Mouse (Mus musculus) testis, adult 2 months (tissue): ENCODE results near the gene Mrps21. TPM values are rescaled to one million over a fixed set of nuclear protein-coding genes. Genes with fewer than 3 reads are reported as not detected.
A peak's percentile ranks its signal among the peaks of the same experiment; 100 is the strongest.

Experiments used
- H3K27ac ChIP-seq: fragments of 200-500 bp; 2 replicates; pipeline ENCODE4 v1.5.1; 2012; ENCODE audit warnings: low read depth, low read length; ENCODE audit not compliant: control insufficient read depth, insufficient read depth
- H3K27me3 ChIP-seq: fragments of 200-500 bp; 2 replicates; pipeline ENCODE4 v1.6.1; 2012; ENCODE audit warnings: mild to moderate bottlenecking, low read length, moderate library complexity; ENCODE audit not compliant: control insufficient read depth, insufficient read depth
- H3K36me3 ChIP-seq: fragments of 200-500 bp; 2 replicates; pipeline ENCODE4 v1.6.1; 2012; ENCODE audit warnings: mild to moderate bottlenecking, low read length; ENCODE audit not compliant: control insufficient read depth, insufficient read depth
- H3K4me1 ChIP-seq: fragments of 200-500 bp; 2 replicates; pipeline ENCODE4 v1.6.1; 2012; ENCODE audit warnings: low read length; ENCODE audit not compliant: control insufficient read depth, insufficient read depth
- H3K4me3 ChIP-seq: fragments of 200-500 bp; 2 replicates; pipeline ENCODE4 v1.5.1; 2012; ENCODE audit warnings: low read depth, mild to moderate bottlenecking, low read length, moderate library complexity, mixed read lengths; ENCODE audit not compliant: control insufficient read depth
- CTCF ChIP-seq: fragments of 200-500 bp; IDR thresholded peaks from 2 replicates; pipeline ENCODE4 v1.5.1; 2012; ENCODE audit warnings: low read depth, mild to moderate bottlenecking, inconsistent platforms, low read length, moderate library complexity; ENCODE audit not compliant: control insufficient read depth, insufficient read depth, insufficient replicate concordance
- POLR2A ChIP-seq: fragments of 200-500 bp; IDR thresholded peaks from 2 replicates; pipeline ENCODE4 v1.6.1; 2012; ENCODE audit warnings: low read depth, mild to moderate bottlenecking, inconsistent platforms, low read length, moderate library complexity; ENCODE audit not compliant: control insufficient read depth
- polyA plus RNA-seq: library from polyadenylated mRNA; depleted of rRNA; stranded (reverse); fragments of >200 nt; gene quantifications from 2 replicates; pipeline ENCODE4 v1.2.3, GENCODE M21; 2012

Gene Mrps21
- polyA plus RNA-seq, 1 experiment, result 30.5 TPM

- TF ChIP-seq POLR2A, result no peak
- no peak for TF ChIP-seq CTCF
- no peaks in the 10 kb centered on the region for H3K4me1 ChIP-seq
- peaks cover 4% of the 10 kb centered on the region for H3K36me3 ChIP-seq
- no peak overlapping the region for H3K4me3 ChIP-seq
- no peaks in the 10 kb centered on the region for H3K27me3 ChIP-seq
- H3K27ac ChIP-seq, result no peak overlapping the region
Measured at GRCm38 (mm10) chr3:95851317-95851716, 20.0 kb downstream of the Mrps21 start.

GRCm38 (mm10) chr3:95850611-95851010 lies 20.7 kb downstream of the Mrps21 start:
- Histone ChIP-seq H3K27me3 (no peaks in the 10 kb centered on the region), H3K27ac (no peak overlapping the region), H3K4me3 (no peak overlapping the region), H3K36me3 (peaks cover 4% of the 10 kb centered on the region), H3K4me1 (no peaks in the 10 kb centered on the region)
- no peak for TF ChIP-seq CTCF
- no peak for TF ChIP-seq POLR2A

GRCm38 (mm10) chr3:95842503-95843214 lies 28.7 kb downstream of the Mrps21 start:
- peaks cover 5% of the 10 kb centered on the region for H3K36me3 ChIP-seq
- no peaks in the 10 kb centered on the region for H3K4me1 ChIP-seq
- TF ChIP-seq CTCF (no peak), POLR2A (no peak)
- no peak overlapping the region for H3K27ac ChIP-seq
- H3K27me3 ChIP-seq, result no peaks in the 10 kb centered on the region
- no peak overlapping the region for H3K4me3 ChIP-seq

GRCm38 (mm10) chr3:95839250-95839649 lies 32.1 kb downstream of the Mrps21 start:
- TF ChIP-seq CTCF (no peak), POLR2A (no peak)
- H3K4me3 ChIP-seq, result no peak overlapping the region
- H3K36me3 ChIP-seq, result peaks cover 2% of the 10 kb centered on the region
- no peaks in the 10 kb centered on the region for H3K27me3 ChIP-seq
- H3K27ac ChIP-seq, result no peak overlapping the region
- no peaks in the 10 kb centered on the region for H3K4me1 ChIP-seq

GRCm38 (mm10) chr3:95829053-95829452 lies 42.3 kb downstream of the Mrps21 start:
- no peaks in the 10 kb centered on the region; the same call in 1 of the 2 replicates for H3K36me3 ChIP-seq
- no peak for TF ChIP-seq CTCF
- no peak for TF ChIP-seq POLR2A
- no peaks in the 10 kb centered on the region for H3K27me3 ChIP-seq
- H3K4me3 ChIP-seq, result no peak overlapping the region
- no peak overlapping the region for H3K27ac ChIP-seq
- H3K4me1 ChIP-seq, result no peaks in the 10 kb centered on the region

- TF ChIP-seq POLR2A (no peak), CTCF (no peak)
- Histone ChIP-seq H3K36me3 (no peaks in the 10 kb centered on the region), H3K4me3 (no peak overlapping the region), H3K4me1 (no peaks in the 10 kb centered on the region), H3K27me3 (no peaks in the 10 kb centered on the region), H3K27ac (no peak overlapping the region)
Measured at GRCm38 (mm10) chr3:95826275-95826674, 45.0 kb downstream of the Mrps21 start.

- Histone ChIP-seq H3K27me3 (no peaks in the 10 kb centered on the region), H3K4me1 (no peaks in the 10 kb centered on the region; the same call in 1 of the 2 replicates)
- TF ChIP-seq POLR2A (no peak), CTCF (no peak)
Measured at GRCm38 (mm10) chr3:95820046-95821010, 51.0 kb downstream of the Mrps21 start.

More at GRCm38 (mm10) chr3:95820046-95821010, 51.0 kb downstream of the Mrps21 start:
- Histone ChIP-seq H3K4me3 (peak overlapping the region; percentile 97), H3K36me3 (no peaks in the 10 kb centered on the region), H3K27ac (peak overlapping the region; percentile 100)
